Comparison of ENCODE assay signal across 7 mouse cellular contexts in genomic region chr2:143914221-143914620, GRCm38 (mm10). TPM values are rescaled to one million over a fixed set of nuclear protein-coding genes. Genes with fewer than 3 reads are reported as not detected.
DNase-seq lines count a peak whose midpoint lies in the region; ATAC-seq and TF ChIP-seq lines count a peak whose summit lies in the region.

No protein-coding gene starts in this region.

- H3K27ac ChIP-seq in lung, embryonic 16.5 days (ENCODE audit: low read length), result peak overlapping the region; percentile 100
- peak overlapping the region; percentile 97 for H3K27ac ChIP-seq in forebrain, embryonic 10.5 days
- H3K27ac ChIP-seq in limb, embryonic 13.5 days, result peak overlapping the region; percentile 98
- H3K27ac ChIP-seq in small intestine, adult 2 months (ENCODE audit: insufficient read depth, low read depth, low read length), result peak overlapping the region; percentile 96

- peak overlapping the region; percentile 97 for H3K4me3 ChIP-seq in lung, embryonic 16.5 days (ENCODE audit: low read length)
- H3K4me3 ChIP-seq in forebrain, embryonic 10.5 days, result peak overlapping the region; percentile 74
- peak overlapping the region; percentile 83 for H3K4me3 ChIP-seq in limb, embryonic 13.5 days
- peak overlapping the region; percentile 72; the same call in 1 of the 2 replicates for H3K4me3 ChIP-seq in small intestine, adult 2 months (ENCODE audit: low read depth, low read length)

- TF ChIP-seq POLR2A in small intestine, adult 2 months (IDR thresholded peaks at IDR 0.05; ENCODE audit: low read depth, low read length), result no peak

- H3K9me3 ChIP-seq in lung, embryonic 16.5 days (ENCODE audit: control insufficient read depth, low read length), result no peaks in the 10 kb centered on the region
- no peaks in the 10 kb centered on the region for H3K9me3 ChIP-seq in forebrain, embryonic 10.5 days
- no peaks in the 10 kb centered on the region for H3K9me3 ChIP-seq in limb, embryonic 13.5 days

- no peaks in the 10 kb centered on the region for H3K27me3 ChIP-seq in lung, embryonic 16.5 days (ENCODE audit: control insufficient read depth, insufficient read depth, low read depth, low read length)
- no peaks in the 10 kb centered on the region for H3K27me3 ChIP-seq in forebrain, embryonic 10.5 days (ENCODE audit: poor library complexity, severe bottlenecking)
- no peaks in the 10 kb centered on the region for H3K27me3 ChIP-seq in limb, embryonic 13.5 days
- no peaks in the 10 kb centered on the region for H3K27me3 ChIP-seq in small intestine, adult 2 months (ENCODE audit: control insufficient read depth, insufficient read depth, low read length)

- WGBS in lung, embryonic 16.5 days, result 2% methylated on average over 10 of the region's 10 CpGs
- WGBS in forebrain, embryonic 10.5 days, result 10% methylated on average over 10 of the region's 10 CpGs
- 2% methylated on average over 10 of the region's 10 CpGs for WGBS in limb, embryonic 13.5 days
- WGBS in small intestine, adult 2 months, result 2% methylated on average over 10 of the region's 10 CpGs

- H3K4me1 ChIP-seq in lung, embryonic 16.5 days (replicated peaks; ENCODE audit: control insufficient read depth, insufficient read depth, low read length), result peaks cover 15% of the 10 kb centered on the region
- peaks cover 31% of the 10 kb centered on the region for H3K4me1 ChIP-seq in forebrain, embryonic 10.5 days
- peaks cover 32% of the 10 kb centered on the region for H3K4me1 ChIP-seq in limb, embryonic 13.5 days
- H3K4me1 ChIP-seq in small intestine, adult 2 months (ENCODE audit: control insufficient read depth, insufficient read depth, insufficient read length, low read length), result peaks cover 4% of the 10 kb centered on the region; the same call in 1 of the 2 replicates

- H3K36me3 ChIP-seq in lung, embryonic 16.5 days (ENCODE audit: control insufficient read depth, insufficient read depth, low read length), result no peaks in the 10 kb centered on the region
- H3K36me3 ChIP-seq in forebrain, embryonic 10.5 days (replicated peaks), result no peaks in the 10 kb centered on the region
- H3K36me3 ChIP-seq in limb, embryonic 13.5 days, result no peaks in the 10 kb centered on the region
- no peaks in the 10 kb centered on the region for H3K36me3 ChIP-seq in small intestine, adult 2 months (ENCODE audit: control insufficient read depth, insufficient read depth, low read length)

- DNase-seq in lung, adult 18-20 months, result no peak
- DNase-seq in forebrain, embryonic 10.5 days (ENCODE audit: extremely low spot score, low spot score), result no peak
- no peak for DNase-seq in frontal cortex, postnatal 36 days (ENCODE audit: low spot score in 2 of 2)
- DNase-seq in layer of hippocampus, adult 18-20 months (ENCODE audit: low spot score in 2 of 2), result no peak

- peak overlapping the region; percentile 97 for H3K9ac ChIP-seq in lung, embryonic 16.5 days (ENCODE audit: low read length)
- H3K9ac ChIP-seq in limb, embryonic 13.5 days, result peak overlapping the region; percentile 91

- ATAC-seq in lung, embryonic 16.5 days (ENCODE audit: low read depth), result no peak
- ATAC-seq in limb, embryonic 13.5 days (ENCODE audit: low FRiP score, low read depth), result no peak

- peak overlapping the region; percentile 64 for H3K4me2 ChIP-seq in lung, embryonic 16.5 days (ENCODE audit: low read depth, low read length)
- peak overlapping the region; percentile 79 for H3K4me2 ChIP-seq in limb, embryonic 13.5 days (replicated peaks)

- TF ChIP-seq CTCF in small intestine, adult 2 months (IDR thresholded peaks at IDR 0.05; ENCODE audit: extremely low read depth, insufficient read length, insufficient replicate concordance, low read depth, low read length), result no peak

RNA-seq across cellular contexts. Expression of gene Dstn, which starts 0.9 kb away (rescaled TPM):
- 565 and 579 TPM in 2 replicates for polyA plus RNA-seq in lung, embryonic 16.5 days (2015; fragmentation: Nextera tagmentation; extraction: Ambion mirVana)
- 275 and 290 TPM in 2 replicates for polyA plus RNA-seq in forebrain, embryonic 10.5 days (2016; fragmentation: Nextera tagmentation; extraction: Ambion mirVana)
- polyA plus RNA-seq in limb, embryonic 13.5 days (2015; fragmentation: Nextera tagmentation; extraction: Ambion mirVana), result 339 and 342 TPM in 2 replicates
- 28.5 and 69.3 TPM in 2 replicates for polyA plus RNA-seq in small intestine, adult 2 months (2012; rRNA removed)
- 100 to 1,000 TPM; 183 to 197 TPM for total RNA-seq in layer of hippocampus, adult 18-20 months (2021)

RNA-seq across cellular contexts. Expression of gene Bfsp1, which starts 51.2 kb away (rescaled TPM):
- polyA plus RNA-seq in lung, embryonic 16.5 days (2015; fragmentation: Nextera tagmentation; extraction: Ambion mirVana), result 1.6 and 2.2 TPM in 2 replicates
- 0.74 and 0.75 TPM in 2 replicates for polyA plus RNA-seq in forebrain, embryonic 10.5 days (2016; fragmentation: Nextera tagmentation; extraction: Ambion mirVana)
- polyA plus RNA-seq in limb, embryonic 13.5 days (2015; fragmentation: Nextera tagmentation; extraction: Ambion mirVana), result 2.4 and 2.6 TPM in 2 replicates
- 1.0 and 3.9 TPM in 2 replicates for polyA plus RNA-seq in small intestine, adult 2 months (2012; rRNA removed)
- 1 to 10 TPM; 1.1 to 1.5 TPM for total RNA-seq in layer of hippocampus, adult 18-20 months (2021)
